Mouse (Mus musculus): Measurements from ENCODE around the gene Ccdc39. TPM values are rescaled to one million over a fixed set of nuclear protein-coding genes. Genes with fewer than 3 reads are reported as not detected.

Ccdc39 gene
- polyA plus RNA-seq, 1 experiment from 2014 or later: 5.9 TPM

Other genes starting within 250 kb of the Ccdc39 start
- 79.5 and 89.6 TPM in 2 replicates for gene Ttc14, start 44.5 kb downstream of the Ccdc39 start, polyA plus RNA-seq (2016; fragmentation: Nextera tagmentation; extraction: Ambion mirVana)
- gene Fxr1, start 175.6 kb upstream of the Ccdc39 start, polyA plus RNA-seq (2016; fragmentation: Nextera tagmentation; extraction: Ambion mirVana): 61.4 and 69.2 TPM in 2 replicates
- 138 and 144 TPM in 2 replicates for gene Dnajc19, start 237.0 kb upstream of the Ccdc39 start, polyA plus RNA-seq (2016; fragmentation: Nextera tagmentation; extraction: Ambion mirVana)

Measured in embryonic facial prominence, embryonic 12.5 days (tissue).